ENCODE assay signal across 19 mouse cellular contexts in genomic region chr10:71130261-71130660, GRCm38 (mm10). TPM values are rescaled to one million over a fixed set of nuclear protein-coding genes. Genes with fewer than 3 reads are reported as not detected.
A peak's percentile ranks its signal among the peaks of the same experiment; 100 is the strongest.
DNase-seq lines count a peak whose midpoint lies in the region; ATAC-seq and TF ChIP-seq lines count a peak whose summit lies in the region.
"Had no signal": no experiment of that assay in that cellular context is flagged by ENCODE, and none has a peak within 500 bp of the region (broad histone marks: within the 10 kb centered on the region; RNA-seq: fewer than 3 reads in every experiment).

No protein-coding gene starts in this region.

- peaks cover 3% of the 10 kb centered on the region; the same call in 1 of the 2 replicates for H3K4me1 ChIP-seq in lung, embryonic 15.5 days
- H3K4me1 ChIP-seq in intestine, postnatal 0 days (replicated peaks; ENCODE audit: control insufficient read depth, insufficient read depth, low read length) = no peaks in the 10 kb centered on the region
- H3K4me1 ChIP-seq: megakaryocyte, embryonic 14.5 days had no signal

- intact Hi-C loops in left cerebral cortex, postnatal 36 days (cut with DNase I) = no loop called here

- no peak overlapping the region for H3K27ac ChIP-seq in lung, embryonic 15.5 days
- H3K27ac ChIP-seq in intestine, postnatal 0 days (ENCODE audit: low read depth, low read length) = no peak overlapping the region
- H3K27ac ChIP-seq: gastrocnemius, adult 2 months had no signal

- H3K9me3 ChIP-seq in lung, embryonic 15.5 days = no peaks in the 10 kb centered on the region
- no peaks in the 10 kb centered on the region for H3K9me3 ChIP-seq in intestine, postnatal 0 days (ENCODE audit: control insufficient read depth)

- H3K27me3 ChIP-seq in lung, embryonic 15.5 days = no peaks in the 10 kb centered on the region
- no peaks in the 10 kb centered on the region for H3K27me3 ChIP-seq in intestine, postnatal 0 days (replicated peaks; ENCODE audit: control insufficient read depth, insufficient read depth, low read length)
- H3K27me3 ChIP-seq: megakaryocyte, embryonic 14.5 days had no signal

- no peak for TF ChIP-seq CTCF in intestine, postnatal 0 days (IDR thresholded peaks at IDR 0.05; ENCODE audit: low read depth)

- DNase-seq in lung, postnatal 25 days (ENCODE audit: low spot score) = no peak
- peak; percentile 71 for DNase-seq in kidney, postnatal 14 days
- DNase-seq in neural tube, embryonic 10.5 days (ENCODE audit: extremely low spot score, low spot score) = no peak
- no peak for DNase-seq in left cerebral cortex, postnatal 36 days (ENCODE audit: low spot score in 2 of 2)
- no peak for DNase-seq in cerebellum, postnatal 10 days
- DNase-seq: adrenal gland, postnatal 25 days; cerebellum, postnatal 14 days; forebrain, postnatal 0 days; gastrocnemius, adult 2 months; heart, adult 18-20 months; heart, postnatal 14 days; liver had no signal

- WGBS in lung, embryonic 15.5 days = 61% methylated on average over 9 of the region's 9 CpGs
- WGBS in intestine, postnatal 0 days = 59% methylated on average over 9 of the region's 9 CpGs

- no peak overlapping the region for H3K9ac ChIP-seq in lung, embryonic 15.5 days
- no peak overlapping the region for H3K9ac ChIP-seq in intestine, postnatal 0 days (ENCODE audit: low read depth, low read length)
- H3K9ac ChIP-seq: forebrain, postnatal 0 days had no signal

- no peaks in the 10 kb centered on the region for H3K36me3 ChIP-seq in lung, embryonic 15.5 days
- H3K36me3 ChIP-seq in intestine, postnatal 0 days (ENCODE audit: control insufficient read depth, insufficient read depth) = no peaks in the 10 kb centered on the region

- ATAC-seq in lung, embryonic 15.5 days (ENCODE audit: borderline replicate concordance, extremely low read depth, low FRiP score, low TSS enrichment) = peak; percentile 67; the same call in 1 of the 2 replicates
- peak; percentile 47; the same call in 1 of the 2 replicates for ATAC-seq in intestine, postnatal 0 days
- ATAC-seq: activated CD4-positive, CD25-positive, alpha-beta regulatory T cell, adult 4 months; forebrain, postnatal 0 days; midbrain, embryonic 16.5 days had no signal

- H3K4me3 ChIP-seq in lung, embryonic 15.5 days = no peak overlapping the region
- H3K4me3 ChIP-seq in intestine, postnatal 0 days (ENCODE audit: low read depth, low read length) = no peak overlapping the region
- H3K4me3 ChIP-seq: erythroblast, embryonic 14.5 days; gastrocnemius, adult 2 months; megakaryocyte, embryonic 14.5 days had no signal

- no peak overlapping the region for H3K4me2 ChIP-seq in lung, embryonic 15.5 days
- no peak overlapping the region for H3K4me2 ChIP-seq in intestine, postnatal 0 days (replicated peaks; ENCODE audit: low read depth)

RNA-seq across cellular contexts. Expression of gene Bicc1, which starts 29.2 kb away (rescaled TPM):
- 20.7 and 20.9 TPM in 2 replicates for polyA plus RNA-seq in lung, embryonic 15.5 days (2015; fragmentation: Nextera tagmentation; extraction: Ambion mirVana)
- 6.4 and 6.5 TPM in 2 replicates for polyA plus RNA-seq in intestine, postnatal 0 days (2015; fragmentation: Nextera tagmentation; extraction: Ambion mirVana)
- total RNA-seq in left cerebral cortex, postnatal 36 days (2021) = 1 to 10 TPM; 4.2 to 5.6 TPM
- total RNA-seq: MEL had no signal
- polyA plus RNA-seq: erythroblast, embryonic 14.5 days had no signal
